Mouse (Mus musculus) kidney, adult 8-10 months (tissue): ENCODE measurements around the gene Siah3.
A peak's percentile ranks its signal among the peaks of the same experiment; 100 is the strongest.

ENCODE experiments used
- DNase-seq, 2 experiments: peaks; one replicate each; pipeline ENCODE4 v3.0.0; 2022

The Siah3 gene

DNA sequence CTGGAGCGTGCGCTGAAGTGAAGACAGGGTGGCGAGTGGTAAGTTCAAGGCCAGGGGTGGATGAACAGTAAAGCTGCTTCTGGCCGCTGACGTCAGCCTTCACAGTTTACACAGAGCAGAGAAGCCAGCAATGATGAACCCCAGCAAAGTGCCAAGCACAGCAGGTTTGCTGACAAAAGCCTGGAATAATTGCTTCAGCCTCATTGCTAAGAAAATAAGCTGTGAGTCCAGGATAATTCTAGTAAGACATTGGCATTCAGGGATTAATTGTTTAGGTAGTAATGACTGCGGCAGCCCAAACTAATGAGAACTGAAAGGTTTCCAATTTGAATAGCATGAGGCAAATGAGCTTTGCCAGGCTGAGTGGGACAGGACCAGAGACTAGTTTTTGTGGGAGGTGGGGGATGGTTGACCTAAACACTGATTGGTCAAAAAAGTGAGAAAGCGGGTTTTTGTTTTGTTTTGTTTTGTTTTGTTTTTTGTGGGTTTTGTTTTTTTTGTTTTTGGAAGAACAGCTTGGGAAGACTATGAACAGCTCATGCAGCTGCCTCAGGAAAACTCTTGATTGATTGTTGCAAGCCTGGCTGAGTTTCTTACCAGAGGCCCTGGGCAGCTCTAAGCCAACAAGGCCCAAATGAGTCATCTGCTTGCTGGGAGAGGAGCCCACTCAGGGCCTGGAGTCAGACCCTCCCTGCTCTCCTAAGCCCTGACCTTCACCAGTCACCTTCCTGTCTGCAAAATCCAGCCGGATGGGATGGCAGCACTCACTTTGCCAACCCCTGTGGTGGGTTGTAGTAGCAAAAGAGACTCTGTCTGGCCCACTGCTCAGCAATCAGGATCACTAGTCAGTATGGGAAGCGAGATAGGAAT, 17.5 kb downstream of the Siah3 start:
- no peak for DNase-seq

- no peak for DNase-seq
Observed at GRCm38 (mm10) chr14:75475887-75476286, 20.1 kb downstream of the Siah3 start.

- DNase-seq: no peak
Observed at GRCm38 (mm10) chr14:75482231-75483175, 26.7 kb downstream of the Siah3 start.

- DNase-seq: no peak
Observed at GRCm38 (mm10) chr14:75483176-75483546, 27.4 kb downstream of the Siah3 start.

DNA sequence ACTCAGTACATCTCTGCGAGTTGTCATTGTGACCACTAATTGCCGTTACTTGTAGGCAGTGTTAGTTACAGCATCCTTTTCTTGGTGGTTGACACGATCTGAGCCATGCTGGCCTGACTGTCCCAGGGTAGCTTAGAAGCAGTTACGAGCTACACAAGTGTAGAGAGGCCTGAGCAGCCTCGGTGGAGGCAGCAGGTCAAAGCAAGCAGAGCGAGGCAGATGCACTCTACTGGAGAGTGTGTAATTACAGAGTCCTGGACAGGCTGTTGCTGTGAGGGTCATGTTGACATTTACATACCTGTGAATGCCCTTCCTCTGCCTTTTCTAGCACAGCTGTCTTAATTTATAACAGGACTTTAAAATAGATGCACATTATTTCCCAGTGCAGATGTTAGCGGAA, 32.1 kb downstream of the Siah3 start:
- no peak for DNase-seq

DNA sequence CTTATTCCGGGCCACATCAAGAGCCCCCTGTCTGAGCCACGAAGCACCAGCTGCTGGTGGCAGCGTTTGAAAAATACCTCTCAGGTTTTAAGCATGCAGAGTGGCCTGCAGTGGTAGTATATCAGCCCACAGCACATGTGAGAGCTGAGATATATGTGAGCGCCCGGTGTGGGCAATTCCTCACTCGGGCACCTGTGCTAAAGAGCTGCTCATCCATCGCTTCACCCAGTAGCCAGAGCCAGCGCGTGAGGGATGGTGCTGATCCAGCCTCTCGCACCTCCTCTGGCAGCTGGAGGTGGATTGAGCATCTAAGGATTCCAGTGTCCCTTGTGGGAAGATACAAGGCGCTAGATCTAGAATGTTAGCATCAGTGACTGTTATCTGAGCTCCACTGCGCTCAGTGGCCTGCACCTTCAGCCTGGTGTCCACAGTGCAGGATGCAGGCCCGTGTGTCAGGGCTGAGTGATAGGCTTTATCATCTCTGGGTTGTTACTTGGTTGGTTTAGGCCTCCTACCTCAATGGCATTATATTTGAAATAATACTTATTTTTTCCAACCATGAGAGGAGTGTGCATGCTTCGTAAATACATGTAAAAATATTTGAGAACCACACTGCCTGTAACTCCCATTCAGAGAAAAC, 37.9 kb downstream of the Siah3 start:
- no peak for DNase-seq

- DNase-seq: no peak
Observed at GRCm38 (mm10) chr14:75494926-75495325, 39.1 kb downstream of the Siah3 start.

DNA sequence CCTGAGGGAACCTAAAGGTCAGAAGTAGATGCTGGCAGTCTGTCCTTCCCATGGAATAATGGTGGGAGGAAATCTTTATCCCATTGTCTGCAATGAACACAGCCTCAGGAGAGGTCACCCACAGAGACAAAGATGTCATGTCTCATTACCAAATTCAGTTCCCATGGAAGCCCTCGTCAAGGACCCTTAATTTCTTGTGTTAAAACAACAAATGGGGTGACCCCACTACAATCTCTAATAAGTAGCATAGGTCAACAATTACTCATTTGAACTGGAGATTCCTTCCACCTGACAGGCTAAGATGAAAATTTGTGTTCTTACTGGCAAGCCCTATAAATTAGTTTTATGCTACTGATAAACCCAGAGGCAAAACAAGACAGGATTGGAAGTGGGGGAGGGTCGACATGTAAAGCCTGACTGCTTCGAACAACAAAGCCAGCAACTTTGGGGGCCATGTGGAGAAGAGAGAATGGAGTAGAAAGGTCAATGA, 45.8 kb downstream of the Siah3 start:
- no peak for DNase-seq

DNA sequence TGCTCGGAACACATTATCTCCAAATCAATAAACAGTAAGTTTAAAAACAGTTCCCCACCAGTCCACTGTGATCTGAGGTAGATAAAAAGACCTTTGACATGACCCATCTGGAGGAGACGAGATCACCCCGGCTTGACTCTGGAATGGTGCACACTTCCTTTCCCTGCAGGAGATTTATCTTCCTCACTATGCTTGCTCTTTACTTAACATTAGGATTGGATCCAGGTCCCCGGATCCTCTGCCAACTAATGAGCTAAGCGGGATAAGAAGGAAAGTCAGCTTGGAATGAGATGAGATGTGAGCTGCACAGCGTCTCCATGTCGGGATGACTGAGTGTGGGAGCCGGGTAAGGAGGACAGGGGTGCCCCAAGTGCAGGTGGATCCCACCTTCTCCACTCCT, 46.7 kb downstream of the Siah3 start:
- no peak for DNase-seq

- DNase-seq: no peak
Observed at GRCm38 (mm10) chr14:75504255-75504654, 48.5 kb downstream of the Siah3 start.

DNA sequence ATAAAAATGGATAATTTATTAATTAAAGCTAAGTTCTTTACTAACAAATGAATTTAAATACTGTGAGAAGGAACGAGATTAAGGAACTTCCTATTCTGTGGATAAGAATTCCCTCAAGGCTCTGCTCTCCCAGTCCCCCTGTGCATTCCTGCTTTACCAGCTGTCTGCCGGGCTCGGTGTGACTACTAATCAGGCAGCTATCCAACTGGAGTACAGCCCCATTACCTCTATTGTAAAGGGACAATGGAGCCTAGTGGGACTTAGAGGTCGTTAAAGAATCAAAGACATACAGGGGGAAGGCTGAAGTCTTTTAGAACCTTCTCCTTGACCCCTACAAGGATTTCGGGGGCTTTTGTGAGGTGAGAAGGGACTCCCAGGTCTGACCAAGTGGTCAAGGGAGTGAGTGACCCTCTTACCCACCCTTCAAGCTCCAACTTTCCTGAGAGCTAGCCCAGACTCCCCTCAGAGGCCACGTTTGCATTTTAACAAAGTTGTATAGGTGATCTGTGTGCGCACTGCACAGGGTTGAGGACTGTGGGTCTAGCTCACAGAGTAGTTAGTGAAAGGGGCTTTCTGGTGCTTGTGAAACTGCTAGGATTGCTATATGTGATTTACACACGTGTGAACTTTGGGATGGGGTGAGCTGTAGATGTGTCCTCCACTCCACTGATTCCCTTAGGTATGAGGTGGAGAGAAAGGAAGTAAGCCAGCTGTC, 49.5 kb downstream of the Siah3 start:
- DNase-seq: no peak

DNA sequence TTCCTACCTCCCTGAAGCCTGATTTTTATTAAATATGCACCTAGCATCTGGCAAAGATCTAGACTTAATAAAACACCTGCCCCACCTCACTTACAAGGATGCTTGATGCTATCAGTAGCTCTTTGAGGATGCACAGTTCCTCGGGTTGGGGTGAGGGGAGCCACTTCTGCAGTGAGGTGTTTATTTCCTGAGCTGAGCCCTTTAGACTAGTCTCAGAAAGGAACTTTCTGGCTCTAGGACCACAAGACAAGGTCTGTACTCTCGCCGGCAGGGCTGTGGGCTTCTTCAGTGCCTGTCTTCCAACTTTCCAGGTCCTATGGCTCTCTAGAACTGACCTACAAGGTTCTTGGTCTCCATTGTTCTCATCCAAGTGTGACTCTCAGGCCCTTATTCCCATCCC, 50.5 kb downstream of the Siah3 start:
- no peak for DNase-seq

DNA sequence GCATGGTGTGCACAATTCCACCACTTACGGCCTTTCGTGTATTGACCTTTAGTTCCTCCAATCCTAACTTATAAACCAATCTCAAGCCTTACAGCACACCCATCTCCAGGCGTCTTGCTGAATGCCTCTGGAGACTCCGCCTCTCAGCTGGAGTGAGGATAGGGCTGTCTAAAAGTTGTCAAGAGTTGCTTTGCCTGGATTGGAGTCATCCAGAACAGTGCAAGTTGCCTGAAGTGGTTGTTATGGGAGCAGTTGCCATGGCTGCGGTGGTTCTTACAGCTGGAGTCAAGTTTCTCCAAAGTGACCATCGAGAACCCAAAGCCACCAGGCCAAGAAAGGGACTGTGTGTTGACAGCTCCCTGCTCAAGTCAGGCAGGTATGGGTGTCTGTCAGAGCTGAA, 54.3 kb downstream of the Siah3 start:
- DNase-seq: no peak

GRCm38 (mm10) chr14:75512946-75513345, 57.2 kb downstream of the Siah3 start:
- DNase-seq: peak; percentile 75 to 91

DNA sequence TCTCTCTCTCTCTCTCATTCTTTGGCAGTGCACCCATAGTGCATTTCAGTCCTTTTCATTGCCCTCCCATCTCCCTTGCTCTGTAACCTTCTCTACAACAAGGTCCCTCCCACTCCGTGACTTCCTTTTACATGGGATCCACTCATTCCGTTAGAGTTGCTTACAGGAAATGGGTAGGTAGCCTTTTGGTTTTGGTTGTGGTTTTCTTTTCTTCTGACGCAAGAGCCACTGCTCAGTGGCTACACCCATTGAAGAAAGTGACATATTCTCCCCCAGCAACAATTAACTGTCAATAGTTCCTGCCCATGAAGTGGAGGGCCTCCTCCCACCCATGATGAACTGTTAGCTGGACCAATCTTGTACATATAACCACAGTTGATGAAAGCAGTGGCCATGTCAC, 60.4 kb downstream of the Siah3 start:
- DNase-seq: no peak

- DNase-seq: no peak
Observed at GRCm38 (mm10) chr14:75516917-75517595, 61.3 kb downstream of the Siah3 start.

DNA sequence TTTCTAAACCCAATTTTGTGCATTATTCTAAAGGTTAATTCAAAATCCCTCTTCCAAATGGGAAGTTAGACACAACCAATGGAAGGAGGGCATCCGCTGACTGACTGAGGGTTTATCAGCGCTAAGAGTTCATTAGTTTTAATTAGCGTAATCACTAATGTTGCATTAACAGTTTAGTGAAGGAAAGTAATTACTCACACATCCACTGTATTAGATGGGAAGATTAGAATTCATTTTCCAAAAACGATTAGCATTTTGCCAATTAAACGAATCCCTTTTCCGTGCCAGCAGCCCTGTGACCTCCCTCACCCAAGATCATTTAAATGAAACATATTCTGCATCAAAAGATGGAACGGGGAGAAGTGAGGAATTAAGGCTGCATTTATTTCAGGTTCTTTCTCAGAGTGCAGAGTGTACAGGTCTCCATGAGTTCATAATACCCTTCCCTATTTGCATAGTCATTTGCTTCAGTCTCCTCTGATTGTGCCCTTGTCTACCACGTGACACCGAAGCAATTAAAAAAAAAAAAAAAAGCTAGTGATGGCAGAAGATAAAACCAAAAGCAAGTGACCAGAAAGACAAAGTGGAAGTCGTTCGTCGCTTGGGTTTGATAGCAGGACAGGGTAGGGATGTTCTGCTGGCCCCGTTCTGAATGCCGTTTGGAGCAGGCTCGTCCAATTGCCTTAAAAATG, 62.6 kb downstream of the Siah3 start:
- DNase-seq: no peak

DNA sequence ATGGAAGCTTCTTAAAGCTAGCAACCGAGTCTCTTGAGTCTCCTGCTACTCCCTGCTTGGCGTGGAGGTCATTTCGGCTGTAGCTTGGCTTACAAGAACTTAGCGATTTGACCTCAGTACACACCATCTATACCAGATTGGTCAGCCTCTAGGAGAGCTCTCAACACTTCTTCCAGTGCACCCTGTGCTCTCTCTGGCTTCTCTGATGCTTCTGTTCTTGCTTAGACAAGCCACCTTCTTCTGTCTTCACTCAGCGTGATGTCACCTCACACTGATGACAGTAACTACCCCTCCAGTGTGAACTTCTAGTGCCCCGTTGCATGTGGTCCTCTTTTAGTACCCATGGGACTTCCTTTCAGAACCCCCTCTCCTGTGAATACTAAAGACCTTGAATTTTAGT, 63.1 kb downstream of the Siah3 start:
- DNase-seq: no peak

GRCm38 (mm10) chr14:75519668-75520067, 63.9 kb downstream of the Siah3 start:
- DNase-seq: no peak

DNA sequence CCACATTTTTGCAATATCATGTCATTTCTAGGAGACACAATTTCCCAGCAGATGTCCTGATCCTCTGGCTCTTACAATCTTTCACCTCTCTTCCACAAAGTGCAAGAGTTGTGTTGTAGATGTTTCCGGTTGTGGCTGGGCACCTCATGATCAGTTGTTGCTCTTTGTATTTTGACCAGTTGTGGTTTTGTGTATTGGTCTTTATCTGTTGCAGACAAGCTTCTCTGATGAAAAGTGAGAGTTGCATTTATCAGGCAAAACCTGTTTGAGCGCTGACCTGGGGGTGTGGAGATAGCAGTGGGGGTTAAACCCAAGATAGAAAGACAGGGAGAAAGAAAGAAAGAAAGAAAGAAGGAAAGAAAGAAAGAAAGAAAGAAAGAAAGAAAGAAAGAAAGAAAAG, 68.9 kb downstream of the Siah3 start:
- no peak for DNase-seq
